Mouse (Mus musculus) CH12.LX (cell line): ENCODE results near the gene Zfp523. TPM values are rescaled to one million over a fixed set of nuclear protein-coding genes. Genes with fewer than 3 reads are reported as not detected.

Experiments used
- DNase-seq: peaks from one replicate; pipeline ENCODE4 v3.0.0-alpha.2; 2013; ENCODE audit errors: extremely low read depth
- H3K27ac ChIP-seq: 2 replicates; pipeline ENCODE4 v1.5.1; 2012; ENCODE audit warnings: low read depth, mild to moderate bottlenecking, control low read depth, moderate library complexity; ENCODE audit not compliant: insufficient read depth
- H3K27me3 ChIP-seq: replicated peaks from 2 replicates; pipeline ENCODE3; 2012; ENCODE audit warnings: inconsistent platforms
- H3K36me3 ChIP-seq, 2 experiments: replicated peaks in 1 of 2; 2 replicates each; pipeline versions ENCODE3 to v1.6.1; 2012; ENCODE audit warnings: inconsistent platforms in 1 of 2, low read length in 1 of 2, mild to moderate bottlenecking in 1 of 2, mixed read lengths in 1 of 2, moderate library complexity in 1 of 2; ENCODE audit not compliant: control insufficient read depth in 1 of 2, insufficient read depth in 1 of 2
- H3K4me1 ChIP-seq, 2 experiments: 2 replicates each; pipeline ENCODE4 v1.6.1; 2012; ENCODE audit warnings: inconsistent platforms in 1 of 2, moderate library complexity in 1 of 2; ENCODE audit not compliant: insufficient read depth in 2 of 2, control insufficient read depth in 1 of 2
- H3K4me2 ChIP-seq: 2 replicates; pipeline ENCODE4 v1.6.1; 2012; ENCODE audit warnings: low read depth, mild to moderate bottlenecking, control low read depth; ENCODE audit not compliant: poor library complexity, insufficient read depth, severe bottlenecking
- H3K4me3 ChIP-seq, 3 experiments: fragments of 150-350 bp in 1 of 3; sonication (generic) in 1 of 3; replicated peaks in 1 of 3; 2 replicates each; pipeline versions ENCODE3 to v1.5.1; 2011 to 2012; ENCODE audit warnings: low read depth in 2 of 3, low read length in 2 of 3, mild to moderate bottlenecking in 2 of 3, moderate library complexity in 2 of 3, control low read depth in 1 of 3, improper control_type of control experiment in 1 of 3, inconsistent platforms in 1 of 3, mixed read lengths in 1 of 3; ENCODE audit not compliant: poor library complexity in 1 of 3
- H3K79me2 ChIP-seq: replicated peaks from 2 replicates; pipeline ENCODE4 v1.6.1; 2012; ENCODE audit warnings: mild to moderate bottlenecking, moderate library complexity; ENCODE audit not compliant: control insufficient read depth, poor library complexity, insufficient read depth, severe bottlenecking; ENCODE audit errors: extremely low read depth
- H3K9ac ChIP-seq: 2 replicates; pipeline ENCODE4 v1.6.1; 2012; ENCODE audit warnings: low read depth, mild to moderate bottlenecking, control low read depth, moderate library complexity; ENCODE audit not compliant: insufficient read depth
- H3K9me3 ChIP-seq: replicated peaks from 2 replicates; pipeline ENCODE3; 2012; ENCODE audit warnings: low read length, inconsistent platforms, mixed read lengths
- CTCF ChIP-seq, 2 experiments: IDR thresholded peaks in 1 of 2; conservative IDR thresholded peaks in 1 of 2; 2 replicates each; pipeline ENCODE4 v1.5.1; 2011 to 2012; ENCODE audit warnings: low read depth in 2 of 2, low read length in 2 of 2, improper control_type of control experiment in 1 of 2, inconsistent platforms in 1 of 2, mild to moderate bottlenecking in 1 of 2, moderate library complexity in 1 of 2
- EP300 ChIP-seq: IDR thresholded peaks from 2 replicates; pipeline ENCODE4 v1.6.1; 2011; ENCODE audit warnings: low read length, improper control_type of control experiment
- HCFC1 ChIP-seq: IDR thresholded peaks from 2 replicates; pipeline ENCODE4 v1.6.1; 2012; ENCODE audit warnings: low read depth, mild to moderate bottlenecking, inconsistent platforms, low read length, improper control_type of control experiment
- MAX ChIP-seq: IDR thresholded peaks from 2 replicates; pipeline ENCODE4 v1.6.1; 2011; ENCODE audit warnings: low read length, improper control_type of control experiment
- MAZ ChIP-seq: IDR thresholded peaks from 2 replicates; pipeline ENCODE4 v1.6.1; 2012; ENCODE audit warnings: low read depth, mild to moderate bottlenecking, inconsistent platforms, low read length, improper control_type of control experiment, moderate library complexity
- MEF2A ChIP-seq: IDR thresholded peaks from 2 replicates; pipeline ENCODE4 v1.6.1; 2014; ENCODE audit warnings: low read depth, mild to moderate bottlenecking, inconsistent platforms, low read length, improper control_type of control experiment, borderline replicate concordance
- MYC ChIP-seq: IDR thresholded peaks from 2 replicates; pipeline ENCODE4 v1.6.1; 2011; ENCODE audit warnings: low read depth, mild to moderate bottlenecking, improper control_type of control experiment, low read length
- NELFE ChIP-seq: IDR thresholded peaks from 2 replicates; pipeline ENCODE4 v1.6.1; 2011; ENCODE audit warnings: low read depth, low read length, improper control_type of control experiment
- NRF1 ChIP-seq: IDR thresholded peaks from 2 replicates; pipeline ENCODE4 v1.6.1; 2014; ENCODE audit warnings: low read depth, mild to moderate bottlenecking, inconsistent platforms, low read length, improper control_type of control experiment, moderate library complexity
- POLR2AphosphoS2 ChIP-seq: IDR thresholded peaks from 2 replicates; pipeline ENCODE4 v1.6.1; 2011; ENCODE audit warnings: low read depth, low read length, improper control_type of control experiment
- RAD21 ChIP-seq: IDR thresholded peaks from 2 replicates; pipeline ENCODE4 v1.6.1; 2011; ENCODE audit warnings: low read depth, mild to moderate bottlenecking, low read length, improper control_type of control experiment, moderate library complexity
- RCOR1 ChIP-seq: conservative IDR thresholded peaks from 2 replicates; pipeline ENCODE4 v1.6.1; 2012; ENCODE audit warnings: low read depth, mild to moderate bottlenecking, inconsistent platforms, low read length, improper control_type of control experiment
- SMC3 ChIP-seq: IDR thresholded peaks from 2 replicates; pipeline ENCODE4 v1.6.1; 2011; ENCODE audit warnings: low read depth, low read length, improper control_type of control experiment
- UBTF ChIP-seq: IDR thresholded peaks from 2 replicates; pipeline ENCODE4 v1.6.1; 2012; ENCODE audit warnings: low read depth, mild to moderate bottlenecking, inconsistent platforms, low read length, improper control_type of control experiment, moderate library complexity
- USF2 ChIP-seq: conservative IDR thresholded peaks from 2 replicates; pipeline ENCODE4 v1.6.1; 2011; ENCODE audit warnings: low read depth, low read length, improper control_type of control experiment
- ZC3H11A ChIP-seq: IDR thresholded peaks from 2 replicates; pipeline ENCODE4 v1.6.1; 2012; ENCODE audit warnings: low read depth, mild to moderate bottlenecking, inconsistent platforms, low read length, improper control_type of control experiment
- ZKSCAN1 ChIP-seq: IDR thresholded peaks from 2 replicates; pipeline ENCODE4 v1.6.1; 2012; ENCODE audit warnings: low read depth, inconsistent platforms, low read length, improper control_type of control experiment, borderline replicate concordance
- ZMIZ1 ChIP-seq: IDR thresholded peaks from 2 replicates; pipeline ENCODE4 v1.6.1; 2012; ENCODE audit warnings: low read depth, mild to moderate bottlenecking, inconsistent platforms, low read length, improper control_type of control experiment
- dilution Hi-C: fragments of 300-500 bp; cut with MboI; formaldehyde crosslinking; loops from 2 replicates; pipeline ENCODE4 v1.14.3; 2020; ENCODE audit warnings: low sequenced_read_pairs; ENCODE audit not compliant: extremely low pct_unique_long_range_greater_than_20kb, extremely low pct_ligation_motif_present
- in situ Hi-C: fragments of 300-500 bp; cut with MboI; formaldehyde crosslinking; loops from 3 replicates; pipeline ENCODE4 v1.14.3; 2019; ENCODE audit warnings: low sequenced_read_pairs, low pct_ligation_motif_present, low pct_unique_long_range_greater_than_20kb, mixed read lengths
- polyA plus RNA-seq: library from polyadenylated mRNA; unstranded; fragments of >175 nt; gene quantifications from 2 replicates; pipeline ENCODE4 v1.2.1, GENCODE M21; 2012; ENCODE audit warnings: low read depth; ENCODE audit not compliant: insufficient read length
- total RNA-seq, 2 experiments: library from RNA; depleted of rRNA; stranded (reverse); fragments of 300-350 nt in 1 of 2; fragments of >200 nt in 1 of 2; gene quantifications; 2 replicates each; pipeline ENCODE4 v1.2.3; 2012 to 2014

Gene Zfp523
- total and polyA plus RNA-seq, 3 experiments = 2.5 to 14.7 (median 10.1) TPM

- in situ Hi-C loops = loop anchor here (25.0 kb wide), 1 partner anchor 310 kb away; the partner anchor contains the start of gene Fkbp5
- no peak overlapping the region for H3K4me2 ChIP-seq
- dilution Hi-C loops = no loop called here
- no peak overlapping the region for H3K9ac ChIP-seq
- H3K4me1 ChIP-seq = peaks cover 25 to 39% of the 10 kb centered on the region in 2 experiments
- DNase-seq = no peak
- H3K27me3 ChIP-seq = no peaks in the 10 kb centered on the region
- H3K4me3 ChIP-seq = no peak overlapping the region
- TF ChIP-seq MAZ (no peak), MEF2A (no peak), ZC3H11A (no peak), UBTF (no peak), RCOR1 (no peak), NELFE (no peak), HCFC1 (no peak), MAX (no peak), USF2 (no peak), ZMIZ1 (no peak), ZKSCAN1 (no peak), MYC (no peak), EP300 (no peak), POLR2AphosphoS2 (no peak)
- no peak overlapping the region for H3K27ac ChIP-seq
- no peaks in the 10 kb centered on the region for H3K79me2 ChIP-seq
- no peaks in the 10 kb centered on the region for H3K9me3 ChIP-seq
- H3K36me3 ChIP-seq = peaks cover 27 to 49% of the 10 kb centered on the region in 2 experiments
These were observed 25.1 kb downstream of the Zfp523 start for GRCm38 (mm10) chr17:28201982-28202381.

GRCm38 (mm10) chr17:28204052-28204720, 27.3 kb downstream of the Zfp523 start:
- peak; percentile 82 for DNase-seq
- H3K36me3 ChIP-seq = peaks cover 24 to 34% of the 10 kb centered on the region in 2 experiments
- H3K4me1 ChIP-seq = peaks cover 25 to 37% of the 10 kb centered on the region in 2 experiments
- H3K9ac ChIP-seq = no peak overlapping the region
- no peaks in the 10 kb centered on the region for H3K9me3 ChIP-seq
- dilution Hi-C loops (no loop called here), in situ Hi-C loops (loop anchor here (25.0 kb wide), 1 partner anchor 308 kb away; the partner anchor contains the start of gene Fkbp5)
- TF ChIP-seq CTCF (conservative IDR thresholded peaks at IDR 0.05 in 1 of 2, IDR thresholded peaks at IDR 0.05 in 1 of 2; ENCODE audit: low read depth in 2 of 2, low read length in 2 of 2) (peak; percentile 76 to 86), SMC3 (peak; percentile 76), RAD21 (peak; percentile 73), MEF2A (no peak), NRF1 (peak; percentile 16; the same call in 1 of the 2 replicates), EP300 (no peak), MYC (peak; percentile 32; the same call in 1 of the 2 replicates)
- no peak overlapping the region for H3K4me2 ChIP-seq
- H3K4me3 ChIP-seq = no peak overlapping the region
- H3K27ac ChIP-seq = peak overlapping the region; percentile 86; the same call in 1 of the 2 replicates
- peaks cover 11% of the 10 kb centered on the region for H3K79me2 ChIP-seq
- no peaks in the 10 kb centered on the region for H3K27me3 ChIP-seq
